Mouse (Mus musculus): Measurements from ENCODE around the gene Cpt1c. TPM values are rescaled to one million over a fixed set of nuclear protein-coding genes. Genes with fewer than 3 reads are reported as not detected.

Cpt1c gene
- total RNA-seq, 4 experiments from 2014 or later: 1.4 to 2.7 (median 1.8) TPM

DNA sequence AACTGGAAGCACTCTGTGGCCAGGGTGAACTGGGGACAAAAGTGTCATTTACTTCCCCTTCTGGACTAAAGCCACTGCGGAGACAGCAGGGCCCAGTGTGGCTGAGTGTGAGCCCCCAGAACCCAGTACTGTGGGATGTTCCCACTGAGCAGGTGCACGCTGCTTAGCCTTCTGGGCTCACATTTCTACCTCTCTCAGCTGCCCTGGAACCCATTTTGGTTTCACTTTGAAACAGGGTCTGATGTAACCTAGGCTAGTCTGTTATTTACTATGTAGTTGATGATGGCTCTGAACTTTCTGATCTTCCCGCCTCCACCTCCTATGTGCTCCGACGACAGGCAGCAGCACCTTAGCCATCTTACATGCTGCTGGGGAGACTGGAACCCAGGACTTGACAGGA, 11.8 kb downstream of the Cpt1c start:
- no peak for DNase-seq (ENCODE audit: low spot score)

GRCm38 (mm10) chr7:44962337-44962736, 12.3 kb downstream of the Cpt1c start:
- no peak for DNase-seq (ENCODE audit: low spot score)

DNA sequence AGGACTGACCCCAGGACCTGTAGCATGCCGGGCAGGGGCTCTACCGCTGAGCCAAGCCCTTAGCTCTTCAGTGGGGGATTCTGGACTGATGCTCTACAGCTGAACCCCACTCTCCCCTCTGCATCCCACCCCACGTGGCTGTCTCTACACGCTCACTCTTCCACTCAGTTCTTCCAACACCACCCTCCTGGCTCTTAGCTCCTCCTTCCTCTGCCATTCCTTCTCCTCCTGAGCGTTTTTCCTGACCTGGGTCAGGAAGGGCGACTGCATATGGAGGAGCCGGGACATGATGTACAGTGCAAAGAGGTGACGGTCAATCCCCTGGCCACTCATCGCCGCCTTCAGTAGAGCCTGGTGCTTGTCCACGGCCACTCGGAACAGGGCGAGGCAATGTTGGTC, 14.1 kb downstream of the Cpt1c start:
- no peak for DNase-seq (ENCODE audit: low spot score)

GRCm38 (mm10) chr7:44959874-44960511, 14.7 kb downstream of the Cpt1c start:
- DNase-seq (ENCODE audit: low spot score): no peak

GRCm38 (mm10) chr7:44959281-44959680, 15.4 kb downstream of the Cpt1c start:
- DNase-seq (ENCODE audit: low spot score): no peak

DNA sequence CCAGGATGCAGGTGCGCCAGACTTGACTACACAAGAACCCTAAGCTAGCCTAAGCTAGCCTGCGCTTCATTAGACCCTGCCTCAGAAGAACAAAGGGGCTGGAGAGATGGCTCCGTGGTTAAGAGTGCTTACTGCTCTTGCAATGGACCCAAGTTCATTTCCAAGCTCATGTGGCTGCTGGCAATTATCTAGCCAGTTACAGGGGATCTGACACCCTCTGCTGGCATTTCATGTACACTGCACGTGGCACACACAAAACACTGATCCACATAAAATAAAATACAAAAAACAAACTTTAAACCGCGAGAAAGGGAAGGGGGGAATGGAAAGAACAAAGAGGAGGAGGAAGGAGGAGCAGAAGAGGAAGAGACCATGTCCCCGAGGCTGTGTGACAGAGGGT, 16.4 kb downstream of the Cpt1c start:
- peak; percentile 55 for DNase-seq (ENCODE audit: low spot score)

- no peak for DNase-seq (ENCODE audit: low spot score)
Measured at GRCm38 (mm10) chr7:44957183-44957835, 17.3 kb downstream of the Cpt1c start.

GRCm38 (mm10) chr7:44956266-44956665, 18.4 kb downstream of the Cpt1c start:
- DNase-seq (ENCODE audit: low spot score): no peak

- DNase-seq (ENCODE audit: low spot score): no peak
Measured at GRCm38 (mm10) chr7:44955628-44956027, 19.0 kb downstream of the Cpt1c start.

GRCm38 (mm10) chr7:44954091-44954885, 20.4 kb downstream of the Cpt1c start:
- DNase-seq (ENCODE audit: low spot score): no peak

DNA sequence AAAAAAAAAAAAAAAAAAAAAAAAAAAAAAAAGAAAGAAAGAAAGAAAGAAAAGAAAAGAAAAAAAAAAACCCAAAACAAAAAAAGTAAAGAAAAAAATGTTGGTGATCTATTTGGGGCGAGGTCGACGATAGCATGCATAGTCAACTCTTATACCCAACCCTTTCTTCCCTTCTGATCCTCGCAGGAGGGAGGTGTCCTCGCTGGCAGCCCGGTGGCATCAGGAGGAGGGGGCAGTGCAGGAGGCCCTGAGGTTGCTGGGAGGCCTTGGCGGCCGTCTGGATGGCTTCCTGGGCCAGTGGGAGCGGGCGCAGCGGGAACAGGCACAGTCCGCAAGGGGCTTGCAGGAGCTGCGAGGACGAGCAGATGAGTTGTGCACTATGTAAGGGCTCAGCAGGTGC, 21.1 kb downstream of the Cpt1c start:
- DNase-seq (ENCODE audit: low spot score): no peak

GRCm38 (mm10) chr7:44952611-44953306, 21.9 kb downstream of the Cpt1c start:
- peak; percentile 94 for DNase-seq (ENCODE audit: low spot score)

DNA sequence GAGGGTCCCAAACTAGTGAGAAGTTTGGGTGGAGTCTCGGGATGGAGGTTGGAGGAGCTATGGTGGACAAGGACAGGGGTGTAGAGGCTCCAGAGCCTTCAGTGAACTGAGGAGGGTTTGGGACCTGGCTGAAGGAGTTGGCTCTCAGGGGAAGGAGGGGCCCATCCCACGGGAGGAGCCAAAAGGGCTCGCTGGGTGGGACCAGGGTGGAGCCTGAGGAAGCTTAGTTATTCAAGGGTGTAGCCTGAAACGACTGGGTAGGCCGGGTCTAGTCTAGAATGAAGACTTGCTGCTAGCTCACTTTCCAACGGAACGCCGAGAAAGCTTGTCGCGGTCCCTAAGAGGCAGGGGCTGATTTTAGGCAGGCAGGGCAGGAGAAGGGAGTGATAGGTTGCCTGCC, 22.7 kb downstream of the Cpt1c start:
- DNase-seq (ENCODE audit: low spot score): peak; percentile 80

GRCm38 (mm10) chr7:44949922-44950321, 24.7 kb downstream of the Cpt1c start:
- DNase-seq (ENCODE audit: low spot score): no peak

GRCm38 (mm10) chr7:44942904-44943303, 31.7 kb downstream of the Cpt1c start, which contains the start of gene Tsks:
Gene Tsks (plus strand): TSS chr7:44943204.
- DNase-seq (ENCODE audit: low spot score): no peak

DNA sequence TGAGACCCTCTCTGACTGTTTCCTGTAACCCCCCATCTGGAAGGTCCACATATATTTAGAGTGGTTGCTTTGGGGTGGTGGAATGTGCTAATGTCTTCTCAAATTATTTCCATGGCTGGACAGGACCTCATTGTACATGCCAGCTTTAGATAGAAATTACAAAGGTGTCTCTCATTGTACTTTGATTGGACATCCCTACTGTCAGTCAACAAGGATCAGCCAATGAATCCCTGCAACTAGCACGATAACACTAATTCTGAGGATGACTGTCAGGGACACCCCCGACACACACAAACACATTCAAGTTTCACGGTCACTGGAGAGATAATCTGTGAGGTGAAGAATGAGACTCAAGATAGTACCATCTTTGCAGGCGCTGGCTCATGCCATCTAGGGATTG, 36.0 kb downstream of the Cpt1c start:
- no peak for DNase-seq (ENCODE audit: low spot score)

GRCm38 (mm10) chr7:44929204-44930151, 45.2 kb downstream of the Cpt1c start, which contains the start of gene Ap2a1:
Gene Ap2a1 (minus strand): TSS chr7:44929496.
- peak; percentile 100 for DNase-seq (ENCODE audit: low spot score)

GRCm38 (mm10) chr7:44928570-44928969, 46.1 kb downstream of the Cpt1c start:
- no peak for DNase-seq (ENCODE audit: low spot score)

DNA sequence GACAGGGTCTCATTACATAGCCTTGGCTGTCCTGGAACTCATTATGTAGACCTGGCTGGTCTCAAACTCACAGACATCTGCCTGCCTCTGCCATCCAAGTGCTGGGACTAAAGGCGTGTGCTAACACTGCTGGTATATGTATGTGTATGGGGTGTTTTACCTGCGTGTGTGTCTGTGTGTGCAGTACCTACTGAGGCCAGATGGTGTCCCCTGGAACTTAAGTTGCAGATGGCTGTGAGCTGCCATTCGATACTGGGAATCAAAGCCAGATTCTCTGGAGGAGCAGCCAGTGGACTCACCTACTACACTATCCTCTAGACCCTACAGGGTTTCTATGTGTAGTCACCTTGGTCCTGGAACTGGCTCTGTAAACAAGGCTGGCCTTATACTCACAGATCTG, 49.2 kb downstream of the Cpt1c start:
- DNase-seq (ENCODE audit: low spot score): no peak

- DNase-seq (ENCODE audit: low spot score): no peak
Measured at GRCm38 (mm10) chr7:44922530-44922929, 52.1 kb downstream of the Cpt1c start.

DNA sequence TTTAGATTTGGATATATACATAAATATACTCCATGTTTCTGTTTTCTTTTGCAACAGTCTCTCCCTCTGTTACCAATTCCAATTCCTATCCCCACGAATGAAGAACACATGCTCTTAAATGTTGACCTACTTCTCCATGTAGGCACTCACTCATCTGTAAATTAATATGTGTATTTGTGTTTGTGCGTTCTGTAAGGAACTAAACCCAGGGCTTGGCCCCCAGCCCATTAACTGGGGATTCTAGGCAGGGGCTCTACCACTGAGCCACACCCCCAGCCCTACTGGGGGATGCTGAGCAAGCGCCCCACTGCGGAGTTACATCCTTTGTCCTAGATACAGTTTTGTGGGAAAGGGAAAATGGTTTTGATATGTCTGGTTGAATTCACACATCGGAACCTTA, 55.5 kb downstream of the Cpt1c start:
- no peak for DNase-seq (ENCODE audit: low spot score)
